Mouse (Mus musculus) small intestine, adult 2 months (tissue): ENCODE measurements around the gene Eddm3b. TPM values are rescaled to one million over a fixed set of nuclear protein-coding genes. Genes with fewer than 3 reads are reported as not detected.

Source experiments
- H3K27ac ChIP-seq: fragments of 200-500 bp; 2 replicates; pipeline ENCODE4 v1.5.1; 2012; ENCODE audit warnings: low read depth, low read length, control low read depth, inconsistent platforms; ENCODE audit not compliant: insufficient read depth
- H3K27me3 ChIP-seq: fragments of 200-500 bp; 2 replicates; pipeline ENCODE4 v1.6.1; 2012; ENCODE audit warnings: mild to moderate bottlenecking, moderate library complexity, low read length, inconsistent platforms; ENCODE audit not compliant: control insufficient read depth, insufficient read depth
- H3K36me3 ChIP-seq: fragments of 200-500 bp; 2 replicates; pipeline ENCODE4 v1.6.1; 2012; ENCODE audit warnings: mild to moderate bottlenecking, low read length, control low read depth, inconsistent platforms; ENCODE audit not compliant: control insufficient read depth, insufficient read depth
- H3K4me1 ChIP-seq: fragments of 200-500 bp; 2 replicates; pipeline ENCODE4 v1.6.1; 2012; ENCODE audit warnings: low read length, inconsistent platforms, mixed read lengths; ENCODE audit not compliant: control insufficient read depth, insufficient read depth, insufficient read length
- H3K4me3 ChIP-seq: fragments of 200-500 bp; 2 replicates; pipeline ENCODE4 v1.5.1; 2012; ENCODE audit warnings: low read depth, mild to moderate bottlenecking, control low read depth, inconsistent platforms, low read length, moderate library complexity
- CTCF ChIP-seq: fragments of 200-500 bp; IDR thresholded peaks from 2 replicates; pipeline ENCODE4 v1.5.1; 2012; ENCODE audit warnings: low read depth, mild to moderate bottlenecking, control low read depth, inconsistent platforms, low read length, moderate library complexity, mixed read lengths; ENCODE audit not compliant: insufficient replicate concordance, insufficient read length; ENCODE audit errors: extremely low read depth
- POLR2A ChIP-seq: fragments of 200-500 bp; IDR thresholded peaks from 2 replicates; pipeline ENCODE4 v1.6.1; 2012; ENCODE audit warnings: low read depth, mild to moderate bottlenecking, control low read depth, inconsistent platforms, low read length, moderate library complexity
- WGBS: fragments of 180-500 bp; shearing (Covaris S2); methylation state at CpG from one replicate; pipeline ENCODE4 v1.1.7; 2018; 5-methylcytosine and 5-hydroxymethylcytosine counted together
- polyA plus RNA-seq: library from polyadenylated mRNA; depleted of rRNA; stranded (reverse); fragments of >200 nt; gene quantifications from 2 replicates; pipeline ENCODE4 v1.2.3, GENCODE M21; 2012

Eddm3b gene
- polyA plus RNA-seq, 1 experiment: not detected

DNA sequence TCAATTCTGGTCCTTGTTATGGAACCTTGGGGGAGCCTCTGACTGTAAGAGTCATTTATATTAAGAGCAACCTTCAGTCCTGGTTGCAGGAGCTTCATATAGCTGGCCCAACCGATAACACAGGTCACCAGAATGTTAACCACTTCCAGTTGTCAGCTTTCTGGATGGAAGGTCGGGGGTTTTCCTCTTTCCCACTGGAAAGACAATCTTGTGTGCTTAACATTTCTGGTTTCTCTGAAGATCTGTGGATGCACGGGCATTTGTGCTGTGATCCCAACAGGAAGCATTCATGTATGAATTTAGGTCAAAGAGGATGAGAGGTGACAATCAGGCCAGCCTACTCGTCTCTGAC, 15.4 kb downstream of the Eddm3b start:
- no peak for TF ChIP-seq POLR2A
- TF ChIP-seq CTCF: no peak
- 73% methylated on average over 4 of the region's 4 CpGs for WGBS
- Histone ChIP-seq H3K4me3 (no peak overlapping the region), H3K27me3 (no peaks in the 10 kb centered on the region), H3K27ac (no peak overlapping the region; the same call in 1 of the 2 replicates), H3K36me3 (no peaks in the 10 kb centered on the region), H3K4me1 (peaks cover 7% of the 10 kb centered on the region; the same call in 1 of the 2 replicates)

DNA sequence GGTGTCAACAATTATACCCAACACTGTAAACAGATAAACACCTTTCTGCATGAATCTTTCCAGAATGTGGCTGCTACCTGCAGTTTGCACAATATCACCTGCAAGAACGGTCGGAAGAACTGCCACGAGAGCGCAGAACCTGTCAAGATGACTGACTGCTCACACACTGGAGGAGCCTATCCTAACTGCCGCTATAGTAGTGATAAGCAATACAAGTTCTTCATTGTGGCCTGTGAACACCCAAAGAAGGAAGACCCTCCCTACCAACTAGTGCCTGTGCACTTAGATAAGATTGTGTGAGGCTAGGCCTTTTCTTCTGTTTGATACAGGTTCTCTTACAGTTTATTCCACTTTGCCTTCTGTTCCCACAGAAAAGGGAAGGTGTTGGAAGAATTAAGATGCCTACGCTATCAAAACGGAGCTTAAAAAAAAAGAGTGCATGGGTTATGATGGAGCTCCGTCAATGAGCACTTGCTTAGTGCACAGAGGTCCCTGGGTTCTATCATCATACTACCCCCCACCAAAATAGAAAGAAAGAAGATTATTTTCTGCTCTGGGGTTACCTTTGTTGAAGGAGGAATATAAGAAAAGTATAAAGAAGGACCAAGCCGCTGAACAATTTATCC, 16.2 kb downstream of the Eddm3b start:
- H3K27me3 ChIP-seq: no peaks in the 10 kb centered on the region
- peak overlapping the region; percentile 17; the same call in 1 of the 2 replicates for H3K4me3 ChIP-seq
- peaks cover 7% of the 10 kb centered on the region; the same call in 1 of the 2 replicates for H3K4me1 ChIP-seq
- WGBS: 79% methylated on average over 9 of the region's 9 CpGs
- no peaks in the 10 kb centered on the region for H3K36me3 ChIP-seq
- no peak overlapping the region for H3K27ac ChIP-seq
- no peak for TF ChIP-seq POLR2A
- no peak for TF ChIP-seq CTCF

DNA sequence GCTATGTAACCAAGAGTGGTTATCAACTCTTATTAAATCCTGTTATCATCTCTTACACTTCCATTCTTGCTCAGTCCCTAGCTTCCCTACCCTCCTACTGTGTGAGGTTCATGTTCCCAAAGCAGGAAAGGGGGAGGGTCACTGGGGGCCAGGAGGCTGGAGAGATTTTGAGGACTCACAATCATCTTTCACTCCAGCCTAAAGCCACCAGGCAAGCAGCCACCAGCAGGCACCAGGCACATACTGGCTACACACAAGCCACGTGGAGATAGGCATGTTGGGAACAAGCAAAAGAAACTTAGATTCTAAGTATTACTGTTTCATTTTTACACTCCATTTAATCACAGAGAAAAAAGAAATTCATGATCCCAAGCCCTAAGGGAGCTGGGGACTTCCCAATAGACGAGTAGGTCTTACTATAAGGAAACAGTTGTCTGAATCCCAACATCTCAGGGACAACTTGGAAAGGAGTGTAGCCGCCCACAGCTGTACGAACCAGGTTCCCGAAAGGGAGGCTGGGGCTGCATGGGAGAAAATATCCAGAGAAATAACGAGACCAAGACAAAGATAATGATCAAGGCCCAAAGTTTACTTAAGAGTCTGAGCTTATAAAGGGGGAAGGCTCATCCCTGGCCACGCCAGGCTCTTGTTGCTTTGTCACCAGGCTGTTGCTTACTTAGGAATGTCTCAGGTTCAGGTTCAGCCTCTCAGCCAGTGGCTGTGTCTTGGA, 17.0 kb downstream of the Eddm3b start:
- H3K4me1 ChIP-seq: peaks cover 7% of the 10 kb centered on the region; the same call in 1 of the 2 replicates
- H3K27me3 ChIP-seq: no peaks in the 10 kb centered on the region
- TF ChIP-seq POLR2A (no peak), CTCF (no peak)
- no peaks in the 10 kb centered on the region for H3K36me3 ChIP-seq
- H3K27ac ChIP-seq: no peak overlapping the region
- WGBS: 78% methylated on average over 7 of the region's 7 CpGs
- H3K4me3 ChIP-seq: no peak overlapping the region

DNA sequence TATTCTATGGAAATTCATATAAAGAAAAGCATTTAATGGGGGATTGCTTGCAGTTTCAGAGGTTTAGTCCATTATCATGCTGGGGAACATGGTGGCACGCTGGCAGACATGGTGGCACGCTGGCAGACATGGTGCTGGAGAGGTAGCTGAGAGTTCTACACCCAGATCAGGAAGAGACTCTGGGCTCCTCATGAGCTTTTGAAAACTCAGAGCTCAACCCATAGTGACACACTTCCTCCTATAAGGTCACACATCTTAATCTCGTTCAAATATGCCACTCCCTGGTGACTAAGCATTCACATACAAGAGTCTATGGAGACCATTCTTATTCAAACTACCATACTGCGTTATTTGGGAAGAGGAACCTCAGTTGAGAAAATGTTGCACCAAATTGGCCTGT, 18.1 kb downstream of the Eddm3b start:
- Histone ChIP-seq H3K36me3 (no peaks in the 10 kb centered on the region), H3K27me3 (no peaks in the 10 kb centered on the region), H3K4me3 (no peak overlapping the region), H3K4me1 (peaks cover 7% of the 10 kb centered on the region; the same call in 1 of the 2 replicates), H3K27ac (no peak overlapping the region)
- TF ChIP-seq POLR2A: no peak
- no peak for TF ChIP-seq CTCF
- WGBS: 68% methylated on average over 4 of the region's 4 CpGs

DNA sequence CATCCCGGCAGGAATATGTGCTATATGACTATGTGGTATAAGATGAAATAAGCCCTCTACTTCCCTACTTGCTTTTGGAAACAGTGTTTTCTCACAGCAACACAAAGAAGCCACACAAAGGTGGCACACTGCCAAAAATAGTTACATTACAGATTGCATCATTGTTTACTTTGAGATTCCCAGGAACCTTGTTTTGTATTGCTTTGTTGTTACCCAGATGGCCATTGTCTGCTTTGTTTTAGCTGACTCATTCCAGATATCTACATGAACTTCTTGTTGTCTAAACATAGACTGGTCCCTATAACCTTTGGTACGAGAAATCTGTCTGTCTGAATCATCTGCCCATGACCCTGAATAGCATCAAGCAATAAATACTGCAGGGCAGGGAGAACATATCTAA, 26.1 kb downstream of the Eddm3b start:
- Histone ChIP-seq H3K36me3 (no peaks in the 10 kb centered on the region), H3K27ac (no peak overlapping the region), H3K4me3 (no peak overlapping the region), H3K27me3 (no peaks in the 10 kb centered on the region), H3K4me1 (peaks cover 9% of the 10 kb centered on the region; the same call in 1 of the 2 replicates)
- TF ChIP-seq CTCF: no peak
- TF ChIP-seq POLR2A: no peak
- 47% methylated on average over 2 of the region's 2 CpGs for WGBS

DNA sequence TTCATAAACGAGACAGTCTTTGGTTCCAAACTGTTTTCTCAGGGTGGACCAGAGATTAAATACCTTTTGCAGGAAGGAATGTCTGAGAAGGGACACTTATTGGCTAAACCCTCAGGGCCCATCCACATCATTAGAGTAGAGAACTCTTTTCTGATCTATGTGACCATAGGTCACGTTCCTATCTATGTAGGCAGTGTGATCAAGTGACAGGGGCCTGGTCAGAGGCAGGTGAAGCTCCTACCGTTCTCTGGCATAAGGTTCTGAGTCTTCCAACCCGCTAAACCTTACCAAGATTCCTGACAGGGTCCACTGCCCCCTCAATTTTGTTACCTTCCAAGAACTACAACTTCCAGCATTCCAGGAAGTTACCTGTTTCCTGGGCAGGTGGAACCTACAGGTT, 27.9 kb downstream of the Eddm3b start:
- TF ChIP-seq CTCF (no peak), POLR2A (no peak)
- H3K4me3 ChIP-seq: no peak overlapping the region
- H3K4me1 ChIP-seq: peaks cover 22% of the 10 kb centered on the region
- no peaks in the 10 kb centered on the region for H3K36me3 ChIP-seq
- no peak overlapping the region for H3K27ac ChIP-seq
- H3K27me3 ChIP-seq: no peaks in the 10 kb centered on the region
- WGBS: 70% methylated on average over 4 of the region's 4 CpGs

DNA sequence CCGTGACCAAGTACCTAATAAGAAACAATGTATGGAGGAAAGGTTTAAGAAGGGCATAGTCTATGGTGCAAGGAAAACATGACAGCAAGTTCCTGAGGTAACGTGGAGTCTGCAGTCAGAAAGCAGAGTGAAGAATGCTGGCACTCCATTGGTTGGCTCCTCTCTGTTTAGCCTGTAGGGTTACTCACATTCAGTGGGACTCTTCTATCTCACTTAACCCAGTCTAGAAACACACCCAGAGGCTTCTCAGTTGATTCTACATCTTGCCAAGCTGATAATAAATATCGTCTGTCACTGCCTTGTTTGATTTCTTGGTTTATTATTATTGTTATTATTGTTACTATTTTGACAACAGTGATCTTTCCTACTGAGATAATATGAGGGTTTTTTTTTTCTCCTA, 28.3 kb downstream of the Eddm3b start:
- TF ChIP-seq POLR2A (no peak), CTCF (no peak)
- Histone ChIP-seq H3K36me3 (no peaks in the 10 kb centered on the region), H3K27ac (no peak overlapping the region), H3K27me3 (no peaks in the 10 kb centered on the region), H3K4me1 (peaks cover 24% of the 10 kb centered on the region), H3K4me3 (no peak overlapping the region)
- WGBS: 68% methylated on average over 3 of the region's 3 CpGs
